ENCODE assay signal across 8 mouse cellular contexts in genomic region chr5:24348546-24348945, GRCm38 (mm10). TPM values are rescaled to one million over a fixed set of nuclear protein-coding genes. Genes with fewer than 3 reads are reported as not detected.
DNase-seq lines count a peak whose midpoint lies in the region; ATAC-seq and TF ChIP-seq lines count a peak whose summit lies in the region.

No protein-coding gene starts in this region.

- peak overlapping the region; percentile 39 for H3K9ac ChIP-seq in heart, postnatal 0 days (replicated peaks; ENCODE audit: low read depth, low read length)
- H3K9ac ChIP-seq in liver, embryonic 11.5 days (ENCODE audit: low read depth, low read length): no peak overlapping the region; the same call in 1 of the 2 replicates

- H3K27ac ChIP-seq in kidney, adult 2 months (ENCODE audit: insufficient read depth, low read depth, low read length): no peak overlapping the region
- peak overlapping the region; percentile 98 for H3K27ac ChIP-seq in heart, postnatal 0 days (ENCODE audit: low read depth)
- H3K27ac ChIP-seq in liver, embryonic 11.5 days (ENCODE audit: low read depth, low read length): no peak overlapping the region
- peak overlapping the region; percentile 58; the same call in 1 of the 2 replicates for H3K27ac ChIP-seq in olfactory bulb, adult 2 months (ENCODE audit: insufficient read depth, low read depth, low read length)

- peaks cover 4% of the 10 kb centered on the region; the same call in 1 of the 2 replicates for H3K4me1 ChIP-seq in kidney, adult 2 months (ENCODE audit: control insufficient read depth, insufficient read depth, low read length)
- peaks cover 50% of the 10 kb centered on the region for H3K4me1 ChIP-seq in heart, postnatal 0 days (ENCODE audit: control insufficient read depth, insufficient read depth)
- peaks cover 47% of the 10 kb centered on the region for H3K4me1 ChIP-seq in liver, embryonic 11.5 days (replicated peaks; ENCODE audit: control insufficient read depth, insufficient read depth, low read length)
- peaks cover 70% of the 10 kb centered on the region for H3K4me1 ChIP-seq in olfactory bulb, adult 2 months (ENCODE audit: control insufficient read depth, insufficient read depth, low read length)

- no peaks in the 10 kb centered on the region for H3K9me3 ChIP-seq in heart, postnatal 0 days (replicated peaks; ENCODE audit: control insufficient read depth, low read length)
- no peaks in the 10 kb centered on the region for H3K9me3 ChIP-seq in liver, embryonic 11.5 days (ENCODE audit: control insufficient read depth, low read length)

- no peak for TF ChIP-seq CTCF in kidney, adult 2 months (conservative IDR thresholded peaks at IDR 0.05; ENCODE audit: insufficient read depth, insufficient read length, low read depth, low read length)
- no peak for TF ChIP-seq CTCF in brain, embryonic 14.5 days (IDR thresholded peaks at IDR 0.05; ENCODE audit: borderline replicate concordance, extremely low read depth, insufficient read depth, insufficient read length)
- TF ChIP-seq CTCF in heart, postnatal 0 days (IDR thresholded peaks at IDR 0.05; ENCODE audit: low read depth): no peak
- no peak for TF ChIP-seq CTCF in olfactory bulb, adult 2 months (IDR thresholded peaks at IDR 0.05; ENCODE audit: insufficient read depth, low read depth, low read length)

- peak overlapping the region; percentile 55 for H3K4me3 ChIP-seq in kidney, adult 2 months (ENCODE audit: insufficient read depth, low read depth, low read length)
- H3K4me3 ChIP-seq in heart, postnatal 0 days (ENCODE audit: low read depth, low read length): peak overlapping the region; percentile 39
- peak overlapping the region; percentile 55 for H3K4me3 ChIP-seq in liver, embryonic 11.5 days (ENCODE audit: low read depth, low read length)
- H3K4me3 ChIP-seq in olfactory bulb, adult 2 months (ENCODE audit: insufficient read depth, low read depth, low read length): peak overlapping the region; percentile 55

- no peaks in the 10 kb centered on the region for H3K36me3 ChIP-seq in kidney, adult 2 months (ENCODE audit: control insufficient read depth, insufficient read depth, low read length)
- H3K36me3 ChIP-seq in heart, postnatal 0 days (replicated peaks; ENCODE audit: control insufficient read depth, insufficient read depth, low read length): peaks cover 20% of the 10 kb centered on the region; the same call in 1 of the 2 replicates
- H3K36me3 ChIP-seq in liver, embryonic 11.5 days (ENCODE audit: control insufficient read depth, insufficient read depth, low read length): no peaks in the 10 kb centered on the region

- WGBS in kidney, adult 2 months: 1% methylated on average over 26 of the region's 30 CpGs
- WGBS in heart, postnatal 0 days: under 1% methylated on average over 30 of the region's 30 CpGs
- 2% methylated on average over 30 of the region's 30 CpGs for WGBS in liver, embryonic 11.5 days
- WGBS in olfactory bulb, adult 2 months: 0% methylated on average over 30 of the region's 30 CpGs

- ATAC-seq in heart, postnatal 0 days (ENCODE audit: insufficient read depth, low read depth): peak; percentile 22
- ATAC-seq in liver, embryonic 11.5 days (replicated peaks; ENCODE audit: low FRiP score): no peak

- no peak for TF ChIP-seq EP300 in heart, postnatal 0 days (IDR thresholded peaks at IDR 0.05; ENCODE audit: low read depth)

- no peaks in the 10 kb centered on the region for H3K27me3 ChIP-seq in kidney, adult 2 months (replicated peaks; ENCODE audit: control insufficient read depth, insufficient read depth, low read length)
- no peaks in the 10 kb centered on the region for H3K27me3 ChIP-seq in heart, postnatal 0 days (ENCODE audit: control insufficient read depth, insufficient read depth, low read length)
- H3K27me3 ChIP-seq in liver, embryonic 11.5 days (replicated peaks; ENCODE audit: control insufficient read depth, insufficient read depth, low read length): peaks cover 62% of the 10 kb centered on the region

- peak overlapping the region; percentile 79 for H3K4me2 ChIP-seq in heart, postnatal 0 days (ENCODE audit: low read depth, low read length)
- H3K4me2 ChIP-seq in liver, embryonic 11.5 days: peak overlapping the region; percentile 94

- no peak for TF ChIP-seq POLR2A in kidney, adult 2 months (IDR thresholded peaks at IDR 0.05; ENCODE audit: low read depth, low read length)
- TF ChIP-seq POLR2A in brain, embryonic 14.5 days (IDR thresholded peaks at IDR 0.05; ENCODE audit: borderline replicate concordance, extremely low read depth, insufficient read depth, insufficient read length, poor library complexity, severe bottlenecking): no peak
- TF ChIP-seq POLR2A in olfactory bulb, adult 2 months (IDR thresholded peaks at IDR 0.05; ENCODE audit: insufficient read depth, low read depth, low read length): no peak; the same call in 1 of the 2 replicates

- DNase-seq in kidney, adult 2 months: peak; percentile 26
- no peak for DNase-seq in kidney, adult 11 months
- peak; percentile 52 for DNase-seq in brain, embryonic 14.5 days (ENCODE audit: low read depth)
- peak; percentile 79 for DNase-seq in heart, postnatal 0 days (ENCODE audit: low spot score)
- no peak for DNase-seq in liver, embryonic 11.5 days (ENCODE audit: low spot score)
- no peak for DNase-seq in right cerebral cortex, postnatal 36 days (ENCODE audit: low spot score in 2 of 2)
- DNase-seq in right cerebral cortex, postnatal 4 days: no peak

RNA-seq across cellular contexts. Expression of gene Kcnh2, which starts 2.9 kb away (rescaled TPM):
- polyA plus RNA-seq in kidney, adult 2 months (2012; rRNA removed): 3.1 and 5.5 TPM in 2 replicates
- 58.9 and 61.1 TPM in 2 replicates for polyA plus RNA-seq in brain, embryonic 14.5 days (2012; rRNA removed)
- total RNA-seq in heart, postnatal 0 days (2014; rRNA removed; ENCODE audit: low replicate concordance): 86.1 and 120 TPM in 2 replicates
- polyA plus RNA-seq in heart, postnatal 0 days (2015; fragmentation: Nextera tagmentation; extraction: Ambion mirVana): 29.4 and 32.1 TPM in 2 replicates
- 2.5 and 3.8 TPM in 2 replicates for polyA plus RNA-seq in liver, embryonic 11.5 days (2014; fragmentation: Nextera tagmentation; extraction: Ambion mirVana)
- polyA plus RNA-seq in olfactory bulb, adult 2 months (2012; ENCODE audit: insufficient read depth, insufficient read length, low replicate concordance, missing spikeins): not detected in 2 replicates

RNA-seq across cellular contexts. Expression of gene Nos3, which starts 16.1 kb away (rescaled TPM):
- polyA plus RNA-seq in kidney, adult 2 months (2012; rRNA removed): 11.4 and 12.4 TPM in 2 replicates
- polyA plus RNA-seq in brain, embryonic 14.5 days (2012; rRNA removed): 9.6 and 11.1 TPM in 2 replicates
- 50.9 and 52.1 TPM in 2 replicates for total RNA-seq in heart, postnatal 0 days (2014; rRNA removed; ENCODE audit: low replicate concordance)
- 21.1 and 25.6 TPM in 2 replicates for polyA plus RNA-seq in heart, postnatal 0 days (2015; fragmentation: Nextera tagmentation; extraction: Ambion mirVana)
- 6.4 and 7.2 TPM in 2 replicates for polyA plus RNA-seq in liver, embryonic 11.5 days (2014; fragmentation: Nextera tagmentation; extraction: Ambion mirVana)
- not detected in 2 replicates for polyA plus RNA-seq in olfactory bulb, adult 2 months (2012; ENCODE audit: insufficient read depth, insufficient read length, low replicate concordance, missing spikeins)

RNA-seq across cellular contexts. Expression of gene Atg9b, which starts 43.4 kb away (rescaled TPM):
- 0.76 and 0.89 TPM in 2 replicates for polyA plus RNA-seq in kidney, adult 2 months (2012; rRNA removed)
- polyA plus RNA-seq in brain, embryonic 14.5 days (2012; rRNA removed): 1.5 and 1.7 TPM in 2 replicates
- total RNA-seq in heart, postnatal 0 days (2014; rRNA removed; ENCODE audit: low replicate concordance): 0.15 and 0.66 TPM in 2 replicates
- polyA plus RNA-seq in heart, postnatal 0 days (2015; fragmentation: Nextera tagmentation; extraction: Ambion mirVana): 0.34 and 0.47 TPM in 2 replicates
- 0.75 and 1.0 TPM in 2 replicates for polyA plus RNA-seq in liver, embryonic 11.5 days (2014; fragmentation: Nextera tagmentation; extraction: Ambion mirVana)
- not detected in 2 replicates for polyA plus RNA-seq in olfactory bulb, adult 2 months (2012; ENCODE audit: insufficient read depth, insufficient read length, low replicate concordance, missing spikeins)

RNA-seq across cellular contexts. Expression of gene Abcb8, which starts 44.9 kb away (rescaled TPM):
- 112 and 117 TPM in 2 replicates for polyA plus RNA-seq in kidney, adult 2 months (2012; rRNA removed)
- polyA plus RNA-seq in brain, embryonic 14.5 days (2012; rRNA removed): 51.0 and 64.7 TPM in 2 replicates
- 141 and 159 TPM in 2 replicates for total RNA-seq in heart, postnatal 0 days (2014; rRNA removed; ENCODE audit: low replicate concordance)
- polyA plus RNA-seq in heart, postnatal 0 days (2015; fragmentation: Nextera tagmentation; extraction: Ambion mirVana): 69.2 and 73.2 TPM in 2 replicates
- 54.6 and 55.2 TPM in 2 replicates for polyA plus RNA-seq in liver, embryonic 11.5 days (2014; fragmentation: Nextera tagmentation; extraction: Ambion mirVana)
- polyA plus RNA-seq in olfactory bulb, adult 2 months (2012; ENCODE audit: insufficient read depth, insufficient read length, low replicate concordance, missing spikeins): not detected in 2 replicates

Comparison
In these comparisons a context has a peak if more than half of its experiments do, and no peak if none do; other contexts are left out.
1. DNase-seq: peak in kidney, adult 2 months (single experiment), brain, embryonic 14.5 days (single experiment) and heart, postnatal 0 days (single experiment); none in kidney, adult 11 months (single experiment), liver, embryonic 11.5 days (single experiment), right cerebral cortex, postnatal 36 days (0 of 2) and right cerebral cortex, postnatal 4 days (single experiment).
2. H3K27ac ChIP-seq: peak in heart, postnatal 0 days (single experiment) and olfactory bulb, adult 2 months (single experiment); none in kidney, adult 2 months (single experiment) and liver, embryonic 11.5 days (single experiment).
3. Peak in every context shown above with its lines, with median percentiles within 50 percentile points of each other: H3K4me3 ChIP-seq.